Mouse (Mus musculus) midbrain, embryonic 12.5 days (tissue): ENCODE data around the gene Caly. TPM values are rescaled to one million over a fixed set of nuclear protein-coding genes. Genes with fewer than 3 reads are reported as not detected.

ENCODE experiments used
- ATAC-seq: fragments of 200-750 bp; cut with Nextera tagmentation; 2 replicates; pipeline ENCODE4 v1.8.0; 2017; ENCODE audit warnings: low read depth, moderate TSS enrichment, moderate library complexity; ENCODE audit not compliant: low FRiP score
- H3K27ac ChIP-seq: fragments of 300-500 bp; sonication (generic); replicated peaks from 2 replicates; pipeline ENCODE4 v1.5.1; 2016; ENCODE audit warnings: mild to moderate bottlenecking
- H3K27me3 ChIP-seq: fragments of 300-500 bp; sonication (generic); 2 replicates; pipeline ENCODE4 v1.6.1; 2016; ENCODE audit warnings: mild to moderate bottlenecking
- H3K36me3 ChIP-seq: fragments of 300-500 bp; sonication (generic); 2 replicates; pipeline ENCODE4 v1.6.1; 2016
- H3K4me1 ChIP-seq: fragments of 300-500 bp; sonication (generic); 2 replicates; pipeline ENCODE4 v1.6.1; 2016
- H3K4me2 ChIP-seq: fragments of 300-500 bp; sonication (generic); replicated peaks from 2 replicates; pipeline ENCODE4 v1.6.1; 2016; ENCODE audit warnings: mild to moderate bottlenecking, moderate library complexity
- H3K4me3 ChIP-seq: fragments of 300-500 bp; sonication (generic); 2 replicates; pipeline ENCODE4 v1.5.1; 2016; ENCODE audit warnings: mild to moderate bottlenecking
- H3K9ac ChIP-seq: fragments of 300-500 bp; sonication (generic); replicated peaks from 2 replicates; pipeline ENCODE4 v1.6.1; 2016; ENCODE audit warnings: mild to moderate bottlenecking, moderate library complexity
- H3K9me3 ChIP-seq: fragments of 300-500 bp; sonication (generic); 2 replicates; pipeline ENCODE4 v1.6.1; 2016; ENCODE audit warnings: mild to moderate bottlenecking
- WGBS: fragments of 180-500 bp; shearing (Covaris S2); methylation state at CpG from one replicate; pipeline ENCODE4 v1.1.7; 2016; 5-methylcytosine and 5-hydroxymethylcytosine counted together
- polyA plus RNA-seq: library from polyadenylated mRNA; unstranded; fragments of >200 nt; fragmentation: Nextera tagmentation; extraction: Ambion mirVana; gene quantifications from 2 replicates; pipeline ENCODE4 v1.2.1, GENCODE M21; 2016

Gene Caly
- polyA plus RNA-seq, 1 experiment from 2014 or later, result 22.3 TPM

DNA sequence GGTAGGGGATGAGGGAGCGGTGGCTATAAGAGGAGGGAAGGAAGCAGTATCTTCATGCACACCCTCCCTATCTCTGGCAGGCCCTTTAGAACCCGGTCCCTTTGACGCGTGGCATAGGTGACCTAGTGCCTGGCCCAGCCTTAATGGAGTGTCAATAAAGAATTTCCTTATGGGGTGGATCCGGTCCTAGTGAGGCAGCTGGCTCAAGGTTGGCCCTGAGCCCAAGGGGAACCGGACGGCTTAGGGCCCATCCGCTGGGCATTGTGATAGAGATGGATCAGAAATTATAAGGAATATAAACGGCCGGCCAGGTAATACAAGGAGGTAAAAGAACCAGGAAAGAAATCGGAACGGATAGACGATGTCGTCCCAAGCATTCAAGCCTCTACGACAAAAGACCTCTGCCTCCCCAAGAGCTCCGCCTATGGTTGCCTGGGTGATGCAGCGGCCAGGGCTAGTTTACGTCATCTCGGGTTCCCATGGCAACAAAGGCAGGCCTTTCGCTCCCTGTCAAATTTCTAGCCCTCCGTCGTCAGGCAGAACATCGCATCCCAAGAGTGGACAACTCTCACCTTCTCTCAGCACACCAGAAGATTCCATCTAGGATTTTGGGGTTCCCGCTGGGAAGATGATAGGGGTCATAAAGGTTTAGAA lies 1.7 kb downstream of the Caly start:
- peak overlapping the region; percentile 81 for H3K27ac ChIP-seq
- peaks cover 68% of the 10 kb centered on the region for H3K27me3 ChIP-seq
- H3K9ac ChIP-seq, result peak overlapping the region; percentile 57
- H3K4me1 ChIP-seq, result peaks cover 26% of the 10 kb centered on the region
- H3K4me2 ChIP-seq, result peak overlapping the region; percentile 68
- peak; percentile 86 for ATAC-seq
- no peaks in the 10 kb centered on the region for H3K36me3 ChIP-seq
- WGBS, result 4% methylated on average over 24 of the region's 24 CpGs
- peak overlapping the region; percentile 42 for H3K4me3 ChIP-seq
- H3K9me3 ChIP-seq, result no peaks in the 10 kb centered on the region

DNA sequence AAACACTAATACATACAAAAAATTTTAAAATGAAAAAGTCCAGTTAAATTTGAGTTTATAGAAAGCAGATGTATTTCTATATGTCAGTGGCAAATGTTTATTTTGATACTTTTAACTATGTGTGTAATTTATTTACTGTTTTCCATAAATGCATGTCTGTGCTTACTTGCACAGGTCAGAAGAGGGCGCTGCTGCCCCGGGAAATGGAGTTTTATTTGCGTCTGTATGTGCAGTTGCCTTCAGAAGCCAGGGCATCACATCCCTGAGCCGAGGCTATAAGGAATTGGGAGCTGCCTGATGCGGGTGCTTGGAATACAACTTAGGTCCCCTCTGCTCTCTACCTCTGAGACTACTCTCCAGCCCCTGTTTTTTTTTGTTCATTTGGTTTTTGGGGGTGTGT lies 3.6 kb downstream of the Caly start:
- Histone ChIP-seq H3K36me3 (no peaks in the 10 kb centered on the region), H3K4me3 (no peak overlapping the region), H3K9ac (no peak overlapping the region), H3K4me2 (no peak overlapping the region), H3K27me3 (peaks cover 67% of the 10 kb centered on the region), H3K27ac (no peak overlapping the region), H3K9me3 (no peaks in the 10 kb centered on the region), H3K4me1 (peaks cover 26% of the 10 kb centered on the region)
- no peak for ATAC-seq
- WGBS, result 5% methylated on average over 5 of the region's 5 CpGs

DNA sequence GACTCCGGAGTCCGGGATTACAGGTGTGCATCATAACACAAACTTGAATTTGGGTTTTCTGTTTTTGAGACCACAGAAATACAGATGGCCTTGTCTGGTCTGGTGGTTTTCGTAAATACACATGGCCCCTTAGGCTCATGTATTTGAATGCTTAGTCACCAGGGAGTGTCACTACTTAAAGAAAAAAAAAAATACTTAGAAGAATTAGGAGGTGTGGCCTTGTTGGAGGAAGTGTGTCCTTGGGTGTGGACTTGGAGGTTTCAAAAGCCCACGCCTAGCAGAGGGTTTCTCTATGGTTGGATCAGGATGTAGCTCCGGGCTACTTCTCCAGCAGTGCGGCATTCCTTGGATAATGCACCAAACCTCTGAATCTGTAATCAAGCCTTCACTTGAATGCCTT lies 4.7 kb downstream of the Caly start:
- Histone ChIP-seq H3K27me3 (peaks cover 72% of the 10 kb centered on the region), H3K4me3 (no peak overlapping the region), H3K27ac (no peak overlapping the region), H3K4me2 (no peak overlapping the region), H3K36me3 (no peaks in the 10 kb centered on the region), H3K9ac (no peak overlapping the region), H3K4me1 (peaks cover 26% of the 10 kb centered on the region), H3K9me3 (no peaks in the 10 kb centered on the region)
- 73% methylated on average over 6 of the region's 6 CpGs for WGBS
- no peak for ATAC-seq

DNA sequence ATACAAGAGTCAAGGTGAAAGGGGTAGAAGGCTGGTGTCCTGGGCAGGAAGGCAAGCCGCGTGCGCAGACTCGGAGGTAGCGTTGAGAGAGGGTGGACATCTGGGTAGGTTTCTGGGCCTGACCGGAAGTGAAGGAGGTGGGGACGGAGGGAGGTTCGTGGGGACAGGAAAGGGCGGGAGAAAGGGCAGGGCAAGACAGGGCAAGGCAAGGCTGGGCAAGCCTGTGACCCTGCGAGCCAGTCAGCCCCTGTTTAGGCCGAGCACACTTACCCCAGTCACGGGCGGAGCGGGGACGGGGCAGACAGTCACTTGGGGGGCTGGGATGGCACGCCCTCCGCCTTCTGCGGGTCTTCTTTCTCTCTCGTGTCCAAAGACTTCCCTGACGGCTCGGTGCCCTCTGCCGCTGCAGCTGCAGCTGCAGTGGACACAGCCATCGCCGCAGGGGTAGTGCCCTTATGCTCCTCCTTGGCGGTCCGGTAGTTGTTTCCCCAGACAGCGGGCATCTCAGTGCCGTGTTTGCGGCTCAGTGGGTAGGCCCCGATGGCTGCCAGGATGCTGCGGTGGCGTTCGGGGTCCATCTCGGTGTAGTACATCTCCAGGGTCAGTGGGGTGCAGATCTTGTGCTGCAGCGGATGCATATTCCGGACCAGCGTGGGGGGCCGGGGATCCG lies 12.2 kb downstream of the Caly start:
- Histone ChIP-seq H3K9me3 (no peaks in the 10 kb centered on the region), H3K4me1 (no peaks in the 10 kb centered on the region), H3K9ac (no peak overlapping the region; the same call in 1 of the 2 replicates), H3K27ac (no peak overlapping the region), H3K27me3 (peaks cover 85% of the 10 kb centered on the region), H3K4me2 (peak overlapping the region; percentile 41), H3K4me3 (peak overlapping the region; percentile 22), H3K36me3 (no peaks in the 10 kb centered on the region)
- ATAC-seq, result no peak
- WGBS, result 32% methylated on average over 38 of the region's 39 CpGs

DNA sequence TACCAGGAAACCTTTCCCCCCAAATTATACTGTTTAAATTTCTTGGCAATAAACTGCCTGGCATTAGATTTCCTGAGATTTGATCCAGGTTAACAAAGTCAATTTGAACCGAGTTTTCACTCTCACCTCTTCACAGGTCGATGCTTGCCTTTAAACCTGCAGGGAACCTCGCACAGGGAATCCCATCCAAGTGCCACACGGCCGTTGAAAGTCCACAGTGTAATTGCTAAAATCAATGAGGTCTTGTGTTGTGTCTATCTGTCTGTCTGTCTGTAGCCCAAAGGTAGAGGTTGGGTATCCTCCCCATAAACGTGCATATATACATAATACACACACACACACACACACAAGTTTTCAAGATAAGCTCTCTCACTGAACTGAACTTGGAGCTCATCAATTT lies 15.0 kb downstream of the Caly start:
- 66% methylated on average over 6 of the region's 6 CpGs for WGBS
- Histone ChIP-seq H3K4me2 (no peak overlapping the region), H3K27me3 (peaks cover 95% of the 10 kb centered on the region), H3K4me3 (no peak overlapping the region), H3K36me3 (no peaks in the 10 kb centered on the region), H3K27ac (no peak overlapping the region), H3K9ac (no peak overlapping the region), H3K4me1 (peaks cover 9% of the 10 kb centered on the region), H3K9me3 (no peaks in the 10 kb centered on the region)
- ATAC-seq, result no peak

DNA sequence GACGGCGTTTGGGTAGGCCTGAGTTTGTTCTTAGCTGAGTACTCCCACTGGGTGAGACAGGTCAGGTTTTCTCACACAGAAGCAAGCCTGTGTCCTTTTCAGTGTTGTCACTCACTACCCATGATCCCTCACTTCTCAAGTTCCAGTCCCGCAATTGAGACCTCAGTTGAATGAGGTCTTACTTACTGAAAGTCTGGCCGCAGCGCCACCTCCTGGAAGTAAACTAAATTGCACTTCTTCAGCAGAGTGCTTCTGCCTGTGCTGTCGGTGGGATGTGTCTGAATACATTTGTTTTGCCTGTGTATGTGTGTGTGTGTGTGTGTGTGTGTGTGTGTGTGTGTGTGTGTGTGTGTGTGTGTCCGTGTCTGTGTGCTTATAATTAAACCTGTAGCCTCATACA lies 19.3 kb downstream of the Caly start:
- Histone ChIP-seq H3K9me3 (no peaks in the 10 kb centered on the region), H3K27me3 (peaks cover 99% of the 10 kb centered on the region), H3K36me3 (no peaks in the 10 kb centered on the region), H3K4me1 (peaks cover 51% of the 10 kb centered on the region), H3K4me2 (no peak overlapping the region), H3K27ac (no peak overlapping the region), H3K9ac (no peak overlapping the region), H3K4me3 (no peak overlapping the region)
- ATAC-seq, result no peak
- WGBS, result 15% methylated on average over 7 of the region's 7 CpGs

DNA sequence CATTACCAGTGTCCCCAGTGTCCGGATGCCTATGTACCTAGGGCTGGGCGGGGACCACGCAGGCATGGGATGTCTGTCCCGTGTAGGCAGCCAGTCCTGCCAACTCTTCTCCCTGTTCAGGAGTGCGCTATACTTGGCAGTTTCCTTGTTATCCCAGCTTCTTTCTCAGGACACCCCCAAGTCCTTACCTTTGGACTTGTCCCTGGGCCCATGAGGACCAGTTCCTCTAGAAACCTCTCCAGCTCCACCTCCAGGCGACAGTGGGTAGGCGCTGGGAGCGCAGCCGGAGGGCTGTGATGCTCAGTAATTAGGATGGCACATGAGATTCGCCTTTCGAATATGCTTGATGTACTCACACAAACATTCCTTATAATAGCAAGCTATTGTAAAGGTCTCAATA lies 20.0 kb downstream of the Caly start:
- H3K4me2 ChIP-seq, result 0 out of 2 replicates have a peak overlapping the region, but pooled peaks have one; percentile 57
- no peaks in the 10 kb centered on the region for H3K36me3 ChIP-seq
- no peak overlapping the region for H3K27ac ChIP-seq
- WGBS, result 12% methylated on average over 11 of the region's 11 CpGs
- H3K27me3 ChIP-seq, result peaks cover 95% of the 10 kb centered on the region
- H3K4me3 ChIP-seq, result no peak overlapping the region
- H3K9ac ChIP-seq, result no peak overlapping the region
- no peaks in the 10 kb centered on the region for H3K9me3 ChIP-seq
- peaks cover 58% of the 10 kb centered on the region for H3K4me1 ChIP-seq
- ATAC-seq, result no peak

DNA sequence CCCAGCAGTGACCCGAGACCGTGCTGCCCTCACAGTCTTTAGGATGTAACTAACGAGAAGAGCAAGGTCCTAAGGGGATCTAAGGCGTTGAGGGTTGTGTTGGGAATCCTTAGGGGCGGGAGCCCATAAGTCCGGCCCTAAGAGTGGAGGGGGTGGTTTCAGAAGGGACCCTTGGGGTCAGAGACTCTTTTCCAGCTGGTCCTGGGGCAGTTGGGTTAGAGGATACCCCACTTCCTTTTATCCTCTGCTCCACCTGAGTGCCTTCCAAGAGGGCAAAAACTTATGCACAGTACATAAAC lies 20.6 kb downstream of the Caly start:
- H3K4me2 ChIP-seq, result peak overlapping the region; percentile 57
- peaks cover 95% of the 10 kb centered on the region for H3K27me3 ChIP-seq
- no peaks in the 10 kb centered on the region for H3K9me3 ChIP-seq
- H3K4me1 ChIP-seq, result peaks cover 60% of the 10 kb centered on the region
- no peaks in the 10 kb centered on the region for H3K36me3 ChIP-seq
- H3K9ac ChIP-seq, result no peak overlapping the region
- no peak overlapping the region; the same call in 1 of the 2 replicates for H3K27ac ChIP-seq
- peak; percentile 1 for ATAC-seq
- WGBS, result 2% methylated on average over 6 of the region's 6 CpGs
- peak overlapping the region; percentile 29; the same call in 1 of the 2 replicates for H3K4me3 ChIP-seq

DNA sequence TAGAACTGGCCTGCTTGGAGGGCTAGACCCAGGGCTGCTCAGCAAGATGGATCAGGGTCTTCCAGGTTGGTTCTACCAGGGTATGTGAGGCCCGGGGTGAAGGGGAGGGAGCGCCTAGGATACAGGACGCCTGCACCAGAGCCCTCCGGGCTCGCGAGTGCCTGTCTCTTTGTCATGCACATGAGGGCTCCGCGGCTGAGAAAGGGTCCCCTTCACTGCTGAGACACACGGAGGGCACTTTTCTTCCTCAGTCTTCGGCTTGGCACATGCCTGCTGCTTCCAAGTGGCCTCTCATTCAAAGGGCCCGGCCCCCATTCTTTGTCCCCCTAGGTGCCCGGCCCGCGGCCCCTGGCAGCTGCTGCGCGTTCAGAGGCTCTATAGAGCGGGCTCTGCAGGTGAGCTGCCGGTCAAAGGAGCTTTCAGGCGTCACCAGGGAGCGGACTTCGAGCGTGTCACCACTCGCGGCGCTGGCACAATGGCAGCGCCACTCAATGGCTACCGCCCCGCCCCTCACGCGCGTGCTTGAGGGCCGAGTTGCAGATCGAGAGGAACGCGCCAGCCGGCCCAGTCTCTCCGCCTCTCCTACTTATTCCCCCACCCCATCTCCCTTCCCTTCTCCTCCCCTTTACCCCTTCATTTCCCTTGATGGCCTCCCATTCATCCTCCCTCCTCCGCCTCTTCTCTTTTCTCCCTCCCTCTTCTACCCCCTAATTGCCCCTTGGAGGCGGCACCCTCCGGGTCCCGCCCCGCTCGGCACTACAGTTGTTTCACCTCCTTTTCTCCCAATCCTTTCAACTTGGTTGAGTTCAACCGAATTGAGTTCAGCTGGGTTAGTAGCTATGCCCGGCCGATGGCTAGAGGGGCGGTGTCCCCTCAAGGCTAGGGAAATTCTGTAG lies 21.2 kb downstream of the Caly start:
- Histone ChIP-seq H3K36me3 (no peaks in the 10 kb centered on the region), H3K27ac (peak overlapping the region; percentile 60), H3K4me3 (peak overlapping the region; percentile 29), H3K4me1 (peaks cover 60% of the 10 kb centered on the region), H3K9ac (peak overlapping the region; percentile 26; the same call in 1 of the 2 replicates), H3K9me3 (no peaks in the 10 kb centered on the region), H3K27me3 (peaks cover 95% of the 10 kb centered on the region), H3K4me2 (peak overlapping the region; percentile 57)
- under 1% methylated on average over 45 of the region's 47 CpGs for WGBS
- ATAC-seq, result peak; percentile 64

DNA sequence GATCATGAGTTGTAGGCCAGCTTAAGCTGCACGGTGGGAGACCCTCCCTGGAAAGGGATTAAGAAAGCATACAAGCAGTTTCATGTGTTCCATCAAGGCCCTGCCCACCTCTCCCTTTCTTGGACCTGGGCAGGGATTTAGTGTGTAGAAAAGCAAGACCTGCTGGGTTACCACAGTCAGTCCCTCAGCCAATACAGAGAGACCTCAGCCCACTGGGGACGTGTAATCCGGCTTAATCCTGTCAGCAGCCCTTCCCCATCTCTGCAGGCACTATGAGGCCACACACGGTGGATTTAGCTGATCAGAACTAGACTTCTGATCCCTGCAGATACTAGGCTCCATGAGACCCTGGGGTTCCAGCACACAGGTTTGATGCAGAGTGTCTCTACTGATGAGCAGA lies 22.7 kb downstream of the Caly start:
- no peak; the same call in 1 of the 2 replicates for ATAC-seq
- no peak overlapping the region for H3K27ac ChIP-seq
- peaks cover 57% of the 10 kb centered on the region for H3K4me1 ChIP-seq
- H3K27me3 ChIP-seq, result peaks cover 95% of the 10 kb centered on the region
- no peak overlapping the region for H3K4me2 ChIP-seq
- H3K36me3 ChIP-seq, result no peaks in the 10 kb centered on the region
- H3K9ac ChIP-seq, result no peak overlapping the region
- no peak overlapping the region for H3K4me3 ChIP-seq
- no peaks in the 10 kb centered on the region for H3K9me3 ChIP-seq
- WGBS, result 8% methylated on average over 4 of the region's 4 CpGs

DNA sequence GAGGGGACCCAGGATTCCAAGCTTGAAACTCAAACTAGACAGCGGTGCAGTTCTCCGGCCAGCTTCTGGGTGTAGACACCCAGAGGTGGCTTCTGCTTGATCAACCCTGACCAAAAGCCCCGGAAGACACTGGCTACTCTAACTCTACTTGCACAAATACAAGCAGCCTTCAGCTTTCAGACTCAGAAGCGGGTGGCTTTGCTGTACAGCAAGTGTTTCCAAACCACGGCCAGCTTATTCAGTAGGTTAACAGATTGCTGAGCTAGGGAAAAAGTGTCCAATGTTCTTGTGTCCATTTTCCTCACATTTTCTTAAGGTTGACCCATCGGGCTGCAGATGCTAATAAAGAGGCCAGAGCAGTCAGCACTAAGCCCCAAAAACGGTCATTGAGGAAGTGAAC lies 23.8 kb downstream of the Caly start:
- Histone ChIP-seq H3K9me3 (no peaks in the 10 kb centered on the region), H3K4me1 (peaks cover 57% of the 10 kb centered on the region), H3K36me3 (no peaks in the 10 kb centered on the region), H3K4me3 (peak overlapping the region; percentile 43), H3K27ac (peak overlapping the region; percentile 88), H3K9ac (peak overlapping the region; percentile 61; the same call in 1 of the 2 replicates), H3K27me3 (peaks cover 93% of the 10 kb centered on the region), H3K4me2 (peak overlapping the region; percentile 65)
- WGBS, result 5% methylated on average over 7 of the region's 7 CpGs
- no peak for ATAC-seq
